Mouse (Mus musculus): ENCODE measurements around the gene Rhog. TPM values are rescaled to one million over a fixed set of nuclear protein-coding genes. Genes with fewer than 3 reads are reported as not detected.

Gene Rhog
- total RNA-seq, 2 experiments from 2014 or later, result 23.4 to 23.9 TPM

- no peak for DNase-seq (ENCODE audit: low spot score in 2 of 2)
- Histone ChIP-seq H3K4me3 (peak overlapping the region; percentile 57), H3K27ac (peak overlapping the region; percentile 97; the same call in 1 of the 2 replicates)
- TF ChIP-seq CTCF (conservative IDR thresholded peaks at IDR 0.05), result no peak
Observed at GRCm38 (mm10) chr7:102248691-102249404, 7.0 kb downstream of the Rhog start.

DNA sequence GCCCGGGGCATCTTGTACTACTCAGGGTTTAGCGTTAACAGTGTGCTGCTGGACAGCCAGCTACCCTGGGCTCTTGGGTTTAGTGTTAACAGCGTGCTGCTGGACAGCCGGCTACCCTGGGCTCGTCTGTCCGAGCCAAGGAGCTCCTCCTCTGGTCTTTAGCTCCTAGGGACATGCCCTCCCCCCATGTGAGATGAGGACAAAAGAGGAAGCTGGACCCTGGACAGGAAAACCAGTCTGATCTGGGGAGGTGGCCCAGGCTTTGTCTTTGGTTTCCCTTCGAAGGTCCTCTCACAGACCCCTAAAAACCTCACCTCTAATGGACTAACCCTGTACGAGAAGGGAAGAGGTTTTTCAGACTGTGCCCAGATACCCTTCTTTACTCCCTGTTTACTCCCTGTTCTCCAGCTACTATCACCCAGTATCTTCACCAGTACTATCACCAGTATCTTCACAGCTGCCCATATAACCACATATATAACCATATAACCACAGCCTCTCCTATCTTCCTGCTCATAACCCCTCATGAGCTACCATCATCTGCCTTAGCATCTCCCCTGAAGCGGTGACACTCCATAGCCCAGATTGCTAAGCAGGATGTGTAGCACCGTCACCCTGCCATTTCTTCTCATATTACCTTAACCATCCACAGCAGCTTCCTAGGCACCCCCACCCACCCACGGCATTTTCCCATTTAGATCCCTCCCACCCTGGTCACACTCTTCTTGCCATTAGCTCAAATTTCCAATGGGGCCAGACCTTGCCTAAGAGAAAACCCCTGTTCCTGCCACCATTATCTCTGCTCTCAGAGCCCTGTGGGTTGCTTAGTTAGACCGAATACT, 8.7 kb downstream of the Rhog start:
- DNase-seq (ENCODE audit: low spot score in 2 of 2), result no peak
- H3K27ac ChIP-seq, result peak overlapping the region; percentile 97

GRCm38 (mm10) chr7:102246265-102246664, 9.6 kb downstream of the Rhog start:
- peak overlapping the region; percentile 97 for H3K27ac ChIP-seq
- no peak overlapping the region; the same call in 1 of the 2 replicates for H3K4me3 ChIP-seq
- DNase-seq (ENCODE audit: low spot score in 2 of 2), result no peak
- TF ChIP-seq CTCF (conservative IDR thresholded peaks at IDR 0.05), result no peak

More for the DNA sequence above, 8.7 kb downstream of the Rhog start:
- no peak for TF ChIP-seq CTCF (conservative IDR thresholded peaks at IDR 0.05)
- peak overlapping the region; percentile 8; the same call in 1 of the 2 replicates for H3K4me3 ChIP-seq

- Histone ChIP-seq H3K27ac (peak overlapping the region; percentile 97), H3K4me3 (no peak overlapping the region; the same call in 1 of the 2 replicates)
- DNase-seq (ENCODE audit: low spot score in 2 of 2), result peak in 1 of 2 experiments; percentile 51
- TF ChIP-seq CTCF (conservative IDR thresholded peaks at IDR 0.05), result no peak
Observed at GRCm38 (mm10) chr7:102245775-102246174, 10.1 kb downstream of the Rhog start.

DNA sequence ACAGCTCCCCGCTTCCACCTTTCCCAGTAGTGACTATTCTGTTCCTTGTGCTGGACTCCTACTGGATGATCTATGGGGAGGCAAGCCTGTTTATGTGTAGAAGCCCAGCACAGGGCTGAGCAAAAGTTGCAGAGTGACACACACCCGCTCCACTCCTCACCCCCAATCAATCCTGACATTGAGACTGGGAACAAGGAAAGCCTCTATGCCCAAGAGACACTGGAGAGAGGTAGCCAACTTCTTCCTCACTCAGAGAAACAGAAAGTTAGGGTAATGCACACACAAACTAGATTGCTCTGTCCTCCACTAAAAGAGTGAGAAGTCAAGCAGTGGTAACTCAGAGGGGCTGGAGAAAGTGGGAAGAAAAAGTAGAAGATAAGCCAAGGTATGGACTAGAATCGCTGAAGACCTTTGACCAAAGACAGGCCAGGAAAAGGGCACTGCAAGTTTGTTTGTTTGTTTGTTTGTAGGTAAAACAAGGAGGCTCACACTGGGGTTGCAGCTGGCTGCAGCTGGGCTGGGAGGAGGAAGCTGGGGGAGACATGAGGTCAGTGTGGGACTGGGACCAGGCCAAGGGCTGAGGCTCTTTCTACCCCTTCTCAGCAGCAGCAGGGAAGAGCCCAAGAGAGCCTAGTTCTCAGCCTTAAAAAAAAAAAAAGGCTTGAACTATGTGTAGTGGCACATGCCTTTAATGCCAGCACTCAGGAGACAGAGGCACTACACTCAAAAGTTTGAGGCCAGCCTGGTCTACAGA, 10.9 kb downstream of the Rhog start:
- no peak overlapping the region for H3K4me3 ChIP-seq
- no peak for DNase-seq (ENCODE audit: low spot score in 2 of 2)
- peak overlapping the region; percentile 97 for H3K27ac ChIP-seq
- TF ChIP-seq CTCF (conservative IDR thresholded peaks at IDR 0.05), result no peak

- H3K4me3 ChIP-seq, result no peak overlapping the region
- DNase-seq (ENCODE audit: low spot score in 2 of 2), result no peak
- peak overlapping the region; percentile 97 for H3K27ac ChIP-seq
- no peak for TF ChIP-seq CTCF (conservative IDR thresholded peaks at IDR 0.05)
Observed at GRCm38 (mm10) chr7:102243870-102244269, 12.0 kb downstream of the Rhog start.

DNA sequence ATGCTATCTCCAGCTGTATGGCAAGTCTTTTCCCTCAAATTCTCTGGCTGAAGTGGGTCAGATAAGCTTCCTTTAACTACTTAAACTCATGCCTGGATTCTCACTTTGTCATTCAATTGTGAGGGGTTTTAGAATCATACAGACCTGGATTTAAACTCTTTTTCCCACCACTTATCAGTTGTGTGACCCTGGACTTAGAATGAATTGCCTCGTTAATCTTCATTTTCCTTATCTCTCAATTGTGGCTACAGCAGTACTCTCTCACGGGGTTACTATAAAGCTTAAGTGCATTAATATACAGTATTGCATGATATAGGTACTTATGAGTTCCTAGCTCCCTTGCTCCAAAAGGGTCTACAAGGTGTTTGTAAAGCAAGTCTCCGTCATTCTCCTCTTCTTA, 12.9 kb downstream of the Rhog start:
- peak overlapping the region; percentile 97; the same call in 1 of the 2 replicates for H3K27ac ChIP-seq
- no peak for TF ChIP-seq CTCF (conservative IDR thresholded peaks at IDR 0.05)
- no peak for DNase-seq (ENCODE audit: low spot score in 2 of 2)
- no peak overlapping the region for H3K4me3 ChIP-seq

GRCm38 (mm10) chr7:102242371-102242770, 13.5 kb downstream of the Rhog start:
- no peak overlapping the region for H3K27ac ChIP-seq

GRCm38 (mm10) chr7:102239591-102239990, 16.3 kb downstream of the Rhog start:
- Histone ChIP-seq H3K4me3 (no peak overlapping the region), H3K27ac (peak overlapping the region; percentile 72)
- no peak for TF ChIP-seq CTCF (conservative IDR thresholded peaks at IDR 0.05)
- DNase-seq (ENCODE audit: low spot score in 2 of 2), result no peak

More at GRCm38 (mm10) chr7:102242371-102242770, 13.5 kb downstream of the Rhog start:
- DNase-seq (ENCODE audit: low spot score in 2 of 2), result no peak
- no peak for TF ChIP-seq CTCF (conservative IDR thresholded peaks at IDR 0.05)
- no peak overlapping the region for H3K4me3 ChIP-seq

GRCm38 (mm10) chr7:102238686-102239286, 17.1 kb downstream of the Rhog start:
- peak overlapping the region; percentile 72 for H3K27ac ChIP-seq
- DNase-seq (ENCODE audit: low spot score in 2 of 2), result peak in 1 of 2 experiments; percentile 36
- no peak for TF ChIP-seq CTCF (conservative IDR thresholded peaks at IDR 0.05)
- H3K4me3 ChIP-seq, result no peak overlapping the region

GRCm38 (mm10) chr7:102233059-102233458, 22.8 kb downstream of the Rhog start:
- no peak for DNase-seq (ENCODE audit: low spot score in 2 of 2)
- Histone ChIP-seq H3K4me3 (no peak overlapping the region), H3K27ac (no peak overlapping the region)
- no peak for TF ChIP-seq CTCF (conservative IDR thresholded peaks at IDR 0.05)

- no peak for TF ChIP-seq CTCF (conservative IDR thresholded peaks at IDR 0.05)
- no peak overlapping the region for H3K4me3 ChIP-seq
- DNase-seq (ENCODE audit: low spot score in 2 of 2), result no peak
- H3K27ac ChIP-seq, result no peak overlapping the region
Observed at GRCm38 (mm10) chr7:102229814-102230213, 26.0 kb downstream of the Rhog start.

Data from layer of hippocampus, adult 2 months (tissue).